Mouse (Mus musculus) lung, postnatal 0 days (tissue): ENCODE measurements around the gene Acta2.

ENCODE experiments used
- CTCF ChIP-seq: IDR thresholded peaks from 2 replicates; pipeline ENCODE4 v1.5.1; 2016; ENCODE audit warnings: antibody characterized with exemption, mild to moderate bottlenecking
- EP300 ChIP-seq: IDR thresholded peaks from 2 replicates; pipeline ENCODE4 v1.6.1; 2016; ENCODE audit warnings: antibody characterized with exemption, mild to moderate bottlenecking, control low read depth

DNA sequence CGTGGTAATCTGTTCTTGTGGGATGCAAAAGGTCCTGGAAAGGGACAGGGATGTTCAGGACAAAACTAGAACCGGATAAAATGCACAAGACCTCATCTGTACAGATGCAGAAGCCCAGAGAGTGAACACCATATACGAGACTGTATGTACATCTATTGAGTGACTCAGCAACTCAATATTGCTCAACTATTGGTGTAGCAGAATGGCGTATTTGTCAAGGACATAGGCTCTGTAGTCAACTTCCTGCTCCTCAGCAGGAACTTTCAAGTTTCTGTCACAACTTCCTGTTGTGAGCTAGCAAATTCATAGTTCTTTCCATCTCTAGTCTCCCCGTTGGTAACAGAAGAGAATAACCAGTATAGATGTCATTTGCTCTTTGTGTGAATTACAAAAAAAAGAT, 6.8 kb downstream of the Acta2 start:
- no peak for TF ChIP-seq CTCF
- TF ChIP-seq EP300: no peak
